Mouse (Mus musculus) monocyte, adult 2 months (primary cell): Measurements from ENCODE around the gene Cd7.
"Not testable (repeated sequence)": the region's sequence is repeated elsewhere in the genome, so short reads cannot be mapped to it uniquely, and the experiment has no call there.

ENCODE experiments used
- DNase-seq, 2 experiments: peaks; one replicate each; pipeline ENCODE4 v3.0.0; 2022; ENCODE audit warnings: low spot score in 2 of 2, low read depth in 1 of 2

Gene Cd7

GRCm38 (mm10) chr11:121049840-121050239 lies 10.6 kb upstream of the Cd7 start:
- no peak for DNase-seq

- no peak for DNase-seq
Observed at GRCm38 (mm10) chr11:121047826-121048399, 8.7 kb upstream of the Cd7 start.

GRCm38 (mm10) chr11:121045286-121045685 lies 6.1 kb upstream of the Cd7 start:
- no peak for DNase-seq

- DNase-seq: not testable (repeated sequence)
Observed at GRCm38 (mm10) chr11:121043025-121043424, 3.8 kb upstream of the Cd7 start.

- no peak for DNase-seq
Observed at GRCm38 (mm10) chr11:121042480-121042879, 3.3 kb upstream of the Cd7 start.

GRCm38 (mm10) chr11:121041636-121042035 lies 2.4 kb upstream of the Cd7 start:
- DNase-seq: no peak

GRCm38 (mm10) chr11:121041212-121041611 lies 2.0 kb upstream of the Cd7 start:
- DNase-seq: peak; percentile 27 to 64

GRCm38 (mm10) chr11:121038366-121039240 lies 615 bp downstream of the Cd7 start:
- no peak for DNase-seq

- DNase-seq: no peak
Observed at GRCm38 (mm10) chr11:121033118-121033517, 6.1 kb downstream of the Cd7 start.

GRCm38 (mm10) chr11:121027259-121027658 lies 12.0 kb downstream of the Cd7 start:
- no peak for DNase-seq

- no peak for DNase-seq
Observed at GRCm38 (mm10) chr11:121024163-121024562, 15.1 kb downstream of the Cd7 start.

GRCm38 (mm10) chr11:121019501-121019900 lies 19.7 kb downstream of the Cd7 start:
- no peak for DNase-seq

GRCm38 (mm10) chr11:121017703-121018102 lies 21.5 kb downstream of the Cd7 start:
- no peak for DNase-seq

GRCm38 (mm10) chr11:121015472-121015871 lies 23.7 kb downstream of the Cd7 start:
- DNase-seq: no peak

GRCm38 (mm10) chr11:121014896-121015300 lies 24.3 kb downstream of the Cd7 start:
- no peak for DNase-seq

GRCm38 (mm10) chr11:121013656-121014055 lies 25.6 kb downstream of the Cd7 start:
- DNase-seq: no peak

GRCm38 (mm10) chr11:121010044-121010755 lies 29.0 kb downstream of the Cd7 start:
- no peak for DNase-seq

GRCm38 (mm10) chr11:121006184-121006583 lies 33.0 kb downstream of the Cd7 start:
- no peak for DNase-seq

GRCm38 (mm10) chr11:121004281-121004680 lies 34.9 kb downstream of the Cd7 start:
- no peak for DNase-seq

GRCm38 (mm10) chr11:121001966-121002365 lies 37.3 kb downstream of the Cd7 start:
- no peak for DNase-seq

GRCm38 (mm10) chr11:120994741-120995140 lies 44.5 kb downstream of the Cd7 start:
- no peak for DNase-seq

GRCm38 (mm10) chr11:120993586-120993985 lies 45.6 kb downstream of the Cd7 start:
- DNase-seq: no peak
